In genomic region chr12:79002978-79003377, GRCm38 (mm10) we compare ENCODE assay signal across 23 mouse cellular contexts. TPM values are rescaled to one million over a fixed set of nuclear protein-coding genes. Genes with fewer than 3 reads are reported as not detected.
A peak's percentile ranks its signal among the peaks of the same experiment; 100 is the strongest.
DNase-seq lines count a peak whose midpoint lies in the region; ATAC-seq lines count a peak whose summit lies in the region.
"Had no signal": no experiment of that assay in that cellular context is flagged by ENCODE, and none has a peak within 500 bp of the region (broad histone marks: within the 10 kb centered on the region; RNA-seq: fewer than 3 reads in every experiment).

No protein-coding gene starts in this region.

- 70% methylated on average over 3 of the region's 3 CpGs for WGBS in liver, embryonic 12.5 days (ENCODE audit: insufficient replicate concordance)

- no peak overlapping the region for H3K4me3 ChIP-seq in liver, embryonic 12.5 days
- H3K4me3 ChIP-seq: embryonic facial prominence, embryonic 13.5 days; embryonic facial prominence, embryonic 15.5 days; erythroblast, embryonic 14.5 days; forebrain, embryonic 10.5 days; forebrain, embryonic 12.5 days; gastrocnemius, adult 2 months had no signal

- H3K4me1 ChIP-seq in liver, embryonic 12.5 days = peaks cover 34% of the 10 kb centered on the region

- H3K4me2 ChIP-seq in liver, embryonic 12.5 days = no peak overlapping the region
- H3K4me2 ChIP-seq: embryonic facial prominence, embryonic 13.5 days; embryonic facial prominence, embryonic 15.5 days; forebrain, embryonic 12.5 days had no signal

- peaks cover 37% of the 10 kb centered on the region for H3K27me3 ChIP-seq in liver, embryonic 12.5 days (replicated peaks)

- H3K36me3 ChIP-seq in liver, embryonic 12.5 days = no peaks in the 10 kb centered on the region
- H3K36me3 ChIP-seq: embryonic facial prominence, embryonic 13.5 days; embryonic facial prominence, embryonic 15.5 days; forebrain, embryonic 10.5 days; forebrain, embryonic 12.5 days had no signal

- peak; percentile 48 to 57 for DNase-seq in cerebellum, adult 18-20 months
- no peak for DNase-seq in cerebellum, postnatal 4 days (ENCODE audit: low spot score in 2 of 2)
- peak; percentile 73 for DNase-seq in cerebellum, adult 9-10 months
- DNase-seq in cerebellum, postnatal 10 days = no peak
- peak; percentile 39 to 40 for DNase-seq in cerebellum, postnatal 25 days
- DNase-seq in cerebellum, postnatal 36 days = no peak
- peak; percentile 73 for DNase-seq in brain, adult 2 months (ENCODE audit: low read depth, low spot score)
- DNase-seq: adrenal gland, adult 8-10 months; adrenal gland, postnatal 14 days; adrenal gland, postnatal 36 days; embryo, embryonic 11 days; gastrocnemius, adult 2 months; gastrocnemius, postnatal 10 days had no signal

- no peak for ATAC-seq in liver, embryonic 12.5 days
- ATAC-seq: activated CD4-positive, CD25-positive, alpha-beta regulatory T cell, adult 4 months; forebrain, embryonic 14.5 days; forebrain, embryonic 16.5 days; Patski had no signal

- no peak overlapping the region for H3K9ac ChIP-seq in liver, embryonic 12.5 days
- H3K9ac ChIP-seq: embryonic facial prominence, embryonic 13.5 days; embryonic facial prominence, embryonic 15.5 days; forebrain, embryonic 12.5 days had no signal

- no peaks in the 10 kb centered on the region for H3K9me3 ChIP-seq in liver, embryonic 12.5 days (replicated peaks)
- H3K9me3 ChIP-seq: embryonic facial prominence, embryonic 13.5 days; embryonic facial prominence, embryonic 15.5 days; forebrain, embryonic 10.5 days; forebrain, embryonic 12.5 days had no signal

- H3K27ac ChIP-seq in liver, embryonic 12.5 days = no peak overlapping the region
- H3K27ac ChIP-seq: embryonic facial prominence, embryonic 13.5 days; embryonic facial prominence, embryonic 15.5 days; forebrain, embryonic 10.5 days; forebrain, embryonic 12.5 days; gastrocnemius, adult 2 months had no signal

RNA-seq across cellular contexts. Expression of gene Tmem229b, which starts 4.4 kb away (rescaled TPM):
- 3.7 and 3.8 TPM in 2 replicates for polyA plus RNA-seq in liver, embryonic 12.5 days (2016; fragmentation: Nextera tagmentation; extraction: Ambion mirVana)

RNA-seq across cellular contexts. Expression of gene Plekhh1, which starts 26.0 kb away (rescaled TPM):
- polyA plus RNA-seq in liver, embryonic 12.5 days (2016; fragmentation: Nextera tagmentation; extraction: Ambion mirVana) = 0.42 and 0.48 TPM in 2 replicates
- polyA plus RNA-seq: erythroblast, embryonic 14.5 days had no signal

Comparison
In these comparisons a context has a peak if more than half of its experiments do, and no peak if none do; other contexts are left out.
1. DNase-seq: peak in cerebellum, adult 18-20 months (2 of 2), cerebellum, adult 9-10 months (single experiment), cerebellum, postnatal 25 days (2 of 2) and brain, adult 2 months (single experiment); none in cerebellum, postnatal 4 days (0 of 2), cerebellum, postnatal 10 days (0 of 2) and cerebellum, postnatal 36 days (0 of 2).